Mouse (Mus musculus): Measurements from ENCODE around the gene Dctn2. TPM values are rescaled to one million over a fixed set of nuclear protein-coding genes. Genes with fewer than 3 reads are reported as not detected.

Dctn2 gene
- total RNA-seq, 2 experiments from 2014 or later = 166 to 167 TPM

GRCm38 (mm10) chr10:127287271-127287935, 21.2 kb downstream of the Dctn2 start:
- intact Hi-C loops (cut with DNase I) = loop anchor here (2.0 kb wide), 1 partner anchor 15 kb away; no protein-coding TSS in a partner anchor
- no peak for DNase-seq

DNA sequence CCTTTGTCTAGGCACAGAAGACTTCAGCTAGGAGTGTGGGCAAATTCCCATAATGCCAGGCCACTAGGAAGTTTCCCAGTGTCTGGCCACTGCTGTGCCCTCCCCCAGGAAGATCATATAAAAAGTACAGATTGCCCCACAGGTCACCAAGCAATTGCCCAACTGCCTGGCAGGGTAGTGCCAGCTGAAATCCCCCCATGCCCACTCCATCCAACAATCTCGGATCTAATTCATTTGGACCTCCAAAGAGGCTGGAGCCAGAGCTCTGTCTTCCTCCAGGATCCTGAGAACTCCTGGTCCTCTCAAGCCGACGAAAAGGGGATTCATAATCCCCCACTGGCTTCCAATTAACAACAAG, 21.7 kb downstream of the Dctn2 start:
- DNase-seq = no peak
- intact Hi-C loops (cut with DNase I) = loop anchor here (2.0 kb wide), 1 partner anchor 15 kb away; no protein-coding TSS in a partner anchor

DNA sequence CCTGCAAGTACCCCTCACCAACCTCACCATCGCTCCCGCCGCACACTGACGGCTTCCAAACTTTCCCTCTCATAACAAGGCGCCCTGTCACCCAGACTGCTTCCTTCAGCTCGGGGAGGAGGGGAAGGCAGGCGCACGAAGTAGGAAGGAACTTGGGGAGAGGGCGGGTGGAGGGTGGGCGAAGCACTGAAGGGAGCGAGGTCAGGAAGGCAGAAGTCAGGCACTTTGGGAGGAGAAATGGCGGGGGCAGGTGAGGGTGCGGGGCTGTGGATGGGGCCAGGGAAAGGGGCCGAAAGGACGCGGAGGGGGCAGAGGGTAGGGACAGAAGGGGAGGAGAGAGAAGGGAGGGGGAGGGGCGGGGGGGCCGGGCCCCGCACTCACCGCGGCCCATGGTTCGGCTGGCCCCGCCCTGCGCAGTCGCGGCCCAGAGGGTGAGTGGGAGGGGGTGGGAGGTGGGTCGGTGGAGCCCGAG, 22.2 kb downstream of the Dctn2 start:
- intact Hi-C loops (cut with DNase I) = no loop called here
- peak; percentile 73 to 74 for DNase-seq

GRCm38 (mm10) chr10:127288800-127289572, 22.8 kb downstream of the Dctn2 start, which contains the start of gene Mbd6:
Gene Mbd6 (minus strand): TSS chr10:127289018.
- intact Hi-C loops (cut with DNase I) = no loop called here

GRCm38 (mm10) chr10:127289573-127290191, 23.5 kb downstream of the Dctn2 start:
- intact Hi-C loops (cut with DNase I) = loop anchor here (10.0 kb wide), 1 partner anchor 375 kb away; the partner anchor contains the start of genes Nab2 and Nemp1
- peak; percentile 80 to 82 for DNase-seq

More at GRCm38 (mm10) chr10:127288800-127289572, 22.8 kb downstream of the Dctn2 start, which contains the start of gene Mbd6:
- peak; percentile 92 for DNase-seq

GRCm38 (mm10) chr10:127290307-127290929, 24.2 kb downstream of the Dctn2 start:
- peak; percentile 100 for DNase-seq
- intact Hi-C loops (cut with DNase I) = loop anchor here (10.0 kb wide), 1 partner anchor 374 kb away; the partner anchor contains the start of genes Nab2 and Nemp1

DNA sequence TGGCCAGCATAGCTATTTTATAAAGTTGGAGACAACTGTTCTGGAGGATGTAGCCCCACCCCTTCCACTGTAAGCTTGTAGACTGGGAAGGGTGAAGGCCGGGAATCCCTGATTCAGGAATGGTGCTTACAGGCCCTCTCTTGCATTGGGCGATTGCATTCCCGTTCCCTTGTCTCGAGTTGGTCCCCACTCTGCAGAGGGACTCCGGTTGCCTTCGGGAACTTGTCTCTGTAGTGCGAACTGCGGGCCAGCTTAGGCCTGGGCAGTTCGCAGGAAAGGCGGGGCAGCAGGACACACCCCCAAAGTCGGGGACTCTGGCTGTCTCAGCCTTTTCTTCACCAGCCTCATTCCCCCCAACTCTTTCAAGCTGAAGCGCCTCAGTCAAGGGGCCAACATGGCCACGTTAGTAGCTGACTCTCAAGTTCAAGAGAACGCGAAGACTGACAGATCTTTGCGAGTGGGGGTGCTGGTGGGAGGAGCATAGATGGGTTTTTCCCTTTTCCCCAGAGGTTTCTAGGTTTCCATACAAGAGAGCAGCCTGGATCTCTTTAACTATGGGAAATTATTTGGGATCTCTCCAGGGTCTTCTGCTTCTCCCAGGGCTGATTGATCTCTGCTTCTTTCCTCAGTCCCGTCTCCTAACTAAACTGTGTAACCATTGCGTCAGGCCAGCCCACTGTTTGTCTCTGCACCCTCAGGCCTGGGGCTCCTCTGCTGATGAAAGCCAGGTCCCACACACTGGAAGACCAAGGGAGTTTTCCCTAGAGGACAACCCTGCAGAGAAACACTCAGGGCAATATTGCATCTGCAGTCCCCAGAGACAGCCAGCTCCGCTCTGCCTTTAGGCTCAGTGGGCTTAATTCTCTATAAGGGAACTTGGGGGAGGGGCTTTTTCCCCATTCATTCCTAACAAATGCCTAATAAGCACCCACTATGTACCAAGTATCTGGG, 25.0 kb downstream of the Dctn2 start:
- peak; percentile 81 to 83 for DNase-seq
- intact Hi-C loops (cut with DNase I) = loop anchor here (10.0 kb wide), 1 partner anchor 374 kb away; the partner anchor contains the start of genes Nab2 and Nemp1

DNA sequence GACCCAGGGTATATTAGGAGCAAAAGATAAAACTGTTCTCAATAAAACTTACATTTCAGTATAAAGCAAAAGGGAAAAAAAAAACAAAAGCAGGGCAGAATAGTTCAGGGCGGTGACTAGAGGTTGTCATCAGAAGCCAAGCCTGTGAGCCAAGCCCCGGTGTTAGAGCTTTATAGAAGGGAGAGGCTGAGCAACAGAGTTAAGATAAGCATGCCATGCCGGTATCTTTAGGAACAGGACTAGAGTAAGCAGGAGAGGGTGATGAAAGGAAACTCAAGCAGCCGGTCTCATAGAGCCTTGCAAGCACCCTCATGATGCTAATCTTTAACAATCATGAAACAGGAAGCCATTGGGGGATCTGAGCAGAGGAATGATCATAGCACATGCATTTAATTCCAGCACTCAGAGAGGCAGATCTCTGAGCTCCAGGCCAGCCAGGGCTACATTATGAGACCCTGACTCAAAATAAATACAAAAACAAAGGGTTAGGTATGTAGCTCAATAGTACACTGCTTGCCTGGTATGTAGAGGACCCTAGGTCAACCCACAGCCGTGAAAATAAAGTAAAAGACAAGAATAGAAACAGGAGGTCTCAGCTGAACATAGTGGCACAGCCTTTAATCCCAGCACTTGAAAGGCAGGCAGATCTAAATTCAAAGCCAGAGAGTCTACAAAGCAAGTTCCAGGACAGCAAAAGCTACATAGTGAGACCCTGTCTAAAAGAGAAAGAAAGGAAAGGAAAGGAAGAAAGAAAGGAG, 25.9 kb downstream of the Dctn2 start:
- intact Hi-C loops (cut with DNase I) = loop anchor here (1.0 to 10.0 kb wide), 2 partner anchors 20 to 373 kb away; partner anchors contain the start of genes Nab2 and Nemp1
- peak in 1 of 2 experiments; percentile 28 for DNase-seq

- peak; percentile 75 to 76 for DNase-seq
- intact Hi-C loops (cut with DNase I) = loop anchor here (1.0 to 10.0 kb wide), 2 partner anchors 19 to 372 kb away; partner anchors contain the start of genes Nab2 and Nemp1
Observed at GRCm38 (mm10) chr10:127292987-127293538, 26.9 kb downstream of the Dctn2 start.

- intact Hi-C loops (cut with DNase I) = loop anchor here (10.0 kb wide), 1 partner anchor 371 kb away; the partner anchor contains the start of genes Nab2 and Nemp1
- no peak for DNase-seq
Observed at GRCm38 (mm10) chr10:127293590-127294113, 27.5 kb downstream of the Dctn2 start.

GRCm38 (mm10) chr10:127294895-127295510, 28.8 kb downstream of the Dctn2 start:
- intact Hi-C loops (cut with DNase I) = loop anchor here (10.0 kb wide), 1 partner anchor 370 kb away; the partner anchor contains the start of genes Nab2 and Nemp1

DNA sequence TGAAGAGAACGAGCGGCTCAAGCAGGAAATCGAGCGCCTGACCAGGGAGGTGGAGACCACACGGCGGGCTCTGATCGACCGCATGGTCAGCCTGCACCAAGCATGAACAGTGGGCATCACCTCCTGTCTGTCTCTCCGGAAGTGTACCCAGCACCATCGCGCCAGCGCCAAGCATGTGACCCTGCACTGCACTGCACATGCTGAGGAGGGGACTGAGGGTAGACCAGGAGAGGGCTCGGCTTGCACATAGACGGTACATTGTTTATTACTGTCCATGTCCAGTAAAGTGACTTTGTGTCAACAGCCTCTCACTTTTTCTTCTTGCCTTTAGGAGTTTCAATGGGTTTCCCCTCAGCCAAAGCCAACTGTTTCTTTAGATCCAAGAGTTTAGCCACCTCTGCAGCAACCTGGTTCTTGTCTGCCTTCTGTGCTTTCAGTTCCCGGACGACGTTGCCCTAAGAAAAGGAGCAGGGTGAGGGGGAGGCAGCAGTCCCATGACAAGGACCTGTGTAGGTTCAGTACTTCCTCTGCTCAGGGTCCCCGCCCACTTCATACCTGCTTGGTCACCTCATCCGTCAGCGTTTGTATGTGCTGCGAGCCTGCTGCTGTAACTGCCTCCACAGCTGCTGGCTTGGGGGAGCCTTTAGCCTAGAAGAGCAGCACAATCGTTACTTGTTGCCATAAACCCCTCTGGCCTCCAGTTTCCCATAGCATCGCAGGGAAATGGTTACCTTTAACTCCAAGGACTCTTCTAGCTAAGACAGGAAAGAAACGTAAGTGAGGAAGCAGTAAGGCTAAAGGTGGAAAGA, 30.0 kb downstream of the Dctn2 start:
- intact Hi-C loops (cut with DNase I) = loop anchor here (10.0 kb wide), 1 partner anchor 369 kb away; the partner anchor contains the start of genes Nab2 and Nemp1

More at GRCm38 (mm10) chr10:127294895-127295510, 28.8 kb downstream of the Dctn2 start:
- DNase-seq = no peak

DNA sequence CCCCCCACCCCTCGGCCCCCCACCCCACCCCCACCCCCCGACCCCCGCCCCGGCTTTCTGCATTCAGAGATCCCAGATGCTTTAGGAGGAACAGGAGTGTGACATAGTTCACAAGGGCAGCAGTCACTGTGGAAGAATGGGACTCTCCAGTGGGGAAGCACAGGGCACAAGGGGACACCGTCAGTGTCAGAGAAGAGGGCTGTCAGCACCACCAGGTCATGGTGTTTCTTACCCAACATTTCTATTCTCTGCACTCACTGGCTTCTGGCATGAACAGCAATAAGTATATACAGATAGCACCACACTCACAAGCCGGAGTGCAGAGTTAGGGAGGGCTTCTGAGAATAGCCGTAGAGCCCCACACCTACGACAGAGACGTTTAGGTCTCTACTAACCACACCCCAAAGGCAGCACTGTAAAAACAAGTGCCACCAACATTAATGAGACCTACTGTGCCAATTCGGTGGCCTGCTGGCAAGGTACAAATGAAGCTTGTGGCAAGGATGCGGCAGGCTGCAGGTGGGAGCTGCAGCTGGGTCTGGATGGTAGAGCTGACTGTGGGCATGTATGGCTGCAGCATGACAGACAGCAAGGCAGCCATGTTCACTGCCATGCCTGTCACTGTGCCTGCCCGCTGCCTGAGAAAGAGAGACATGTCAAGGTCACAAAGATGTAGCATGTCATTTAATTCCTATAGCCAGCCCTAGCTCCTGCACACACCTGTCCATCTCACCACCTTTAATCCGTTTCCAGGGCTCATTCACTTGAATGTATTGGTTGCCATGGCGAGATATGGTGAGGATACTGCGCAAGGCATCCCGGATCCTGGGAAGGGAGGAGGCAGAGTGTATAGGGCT, 31.1 kb downstream of the Dctn2 start:
- intact Hi-C loops (cut with DNase I) = loop anchor here (10.0 kb wide), 1 partner anchor 368 kb away; the partner anchor contains the start of genes Nab2 and Nemp1
- peak in 1 of 2 experiments; percentile 45 for DNase-seq

More for the DNA sequence above, 30.0 kb downstream of the Dctn2 start:
- DNase-seq = no peak

GRCm38 (mm10) chr10:127300361-127300760, 34.2 kb downstream of the Dctn2 start:
- no peak for DNase-seq
- intact Hi-C loops (cut with DNase I) = no loop called here

DNA sequence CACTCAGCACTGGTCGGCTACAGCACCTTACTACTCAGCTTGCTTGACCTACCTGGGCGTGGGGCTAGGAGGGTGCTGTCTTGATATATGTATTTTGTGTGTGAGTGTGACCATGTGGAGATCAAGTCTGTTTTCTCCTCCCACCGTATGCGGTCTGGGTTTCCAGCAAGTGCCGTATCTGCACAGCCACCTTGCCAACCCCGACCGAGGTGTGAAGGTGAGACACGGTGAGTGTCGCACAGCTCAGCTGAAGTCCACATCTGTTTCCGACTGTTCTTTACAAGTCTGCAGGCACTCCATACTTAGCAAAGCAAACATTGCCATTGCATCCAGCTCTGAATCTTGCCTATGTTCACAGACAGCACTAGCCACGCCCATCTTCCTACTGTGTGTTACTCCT, 37.0 kb downstream of the Dctn2 start:
- DNase-seq = no peak
- intact Hi-C loops (cut with DNase I) = no loop called here
